Mouse (Mus musculus): ENCODE measurements around the gene Bloc1s2. TPM values are rescaled to one million over a fixed set of nuclear protein-coding genes. Genes with fewer than 3 reads are reported as not detected.

Bloc1s2 gene
- polyA plus RNA-seq, 1 experiment from 2014 or later = 31.6 TPM

- Histone ChIP-seq H3K27ac (ENCODE audit: low read depth) (no peak overlapping the region), H3K9me3 (ENCODE audit: low read length) (no peaks in the 10 kb centered on the region), H3K4me3 (ENCODE audit: low read depth, low read length) (no peak overlapping the region), H3K9ac (replicated peaks) (no peak overlapping the region), H3K27me3 (ENCODE audit: insufficient read depth, low read length) (no peaks in the 10 kb centered on the region), H3K36me3 (replicated peaks; ENCODE audit: insufficient read depth, low read length) (peaks cover 20% of the 10 kb centered on the region), H3K4me2 (ENCODE audit: low read depth, low read length) (no peak overlapping the region), H3K4me1 (ENCODE audit: insufficient read depth) (peaks cover 23% of the 10 kb centered on the region)
- TF ChIP-seq CTCF (IDR thresholded peaks at IDR 0.05; ENCODE audit: low read depth) (no peak), EP300 (IDR thresholded peaks at IDR 0.05; ENCODE audit: low read depth) (no peak)
- 81% methylated on average over 1 of the region's 1 CpGs for WGBS (ENCODE audit: insufficient replicate concordance)
- ATAC-seq = no peak
- no peak for DNase-seq
Measured at GRCm38 (mm10) chr19:44104393-44104792, 41.9 kb downstream of the Bloc1s2 start.

- H3K4me3 ChIP-seq (ENCODE audit: low read depth, low read length) = no peak overlapping the region
- WGBS (ENCODE audit: insufficient replicate concordance) = 93% methylated on average over 3 of the region's 3 CpGs
Measured at GRCm38 (mm10) chr19:44103001-44103400, 43.2 kb downstream of the Bloc1s2 start.

GRCm38 (mm10) chr19:44100840-44101239 lies 45.4 kb downstream of the Bloc1s2 start:
- Histone ChIP-seq H3K4me1 (ENCODE audit: insufficient read depth) (peaks cover 12% of the 10 kb centered on the region; the same call in 1 of the 2 replicates), H3K36me3 (replicated peaks; ENCODE audit: insufficient read depth, low read length) (peaks cover 46% of the 10 kb centered on the region), H3K4me3 (ENCODE audit: low read depth, low read length) (no peak overlapping the region), H3K4me2 (ENCODE audit: low read depth, low read length) (no peak overlapping the region), H3K27ac (ENCODE audit: low read depth) (no peak overlapping the region), H3K9me3 (ENCODE audit: low read length) (peaks cover 3% of the 10 kb centered on the region), H3K27me3 (ENCODE audit: insufficient read depth, low read length) (no peaks in the 10 kb centered on the region), H3K9ac (replicated peaks) (no peak overlapping the region)
- ATAC-seq (no peak), DNase-seq (no peak)
- TF ChIP-seq EP300 (IDR thresholded peaks at IDR 0.05; ENCODE audit: low read depth) = no peak
- TF ChIP-seq CTCF (IDR thresholded peaks at IDR 0.05; ENCODE audit: low read depth) = no peak

More at GRCm38 (mm10) chr19:44103001-44103400, 43.2 kb downstream of the Bloc1s2 start:
- DNase-seq (no peak), ATAC-seq (no peak)
- no peak for TF ChIP-seq EP300 (IDR thresholded peaks at IDR 0.05; ENCODE audit: low read depth)
- no peak for TF ChIP-seq CTCF (IDR thresholded peaks at IDR 0.05; ENCODE audit: low read depth)
- Histone ChIP-seq H3K27me3 (ENCODE audit: insufficient read depth, low read length) (no peaks in the 10 kb centered on the region), H3K36me3 (replicated peaks; ENCODE audit: insufficient read depth, low read length) (peaks cover 30% of the 10 kb centered on the region), H3K9me3 (ENCODE audit: low read length) (no peaks in the 10 kb centered on the region), H3K4me1 (ENCODE audit: insufficient read depth) (peaks cover 22% of the 10 kb centered on the region), H3K27ac (ENCODE audit: low read depth) (no peak overlapping the region), H3K9ac (replicated peaks) (no peak overlapping the region), H3K4me2 (ENCODE audit: low read depth, low read length) (no peak overlapping the region)

Other genes with a start within 250 kb of the Bloc1s2 start
- gene Dnmbp, start 206.3 kb downstream of the Bloc1s2 start, polyA plus RNA-seq (2015; fragmentation: Nextera tagmentation; extraction: Ambion mirVana) = 4.0 and 4.8 TPM in 2 replicates
- 110 and 118 TPM in 2 replicates for gene Cpn1, start 159.9 kb downstream of the Bloc1s2 start, polyA plus RNA-seq (2015; fragmentation: Nextera tagmentation; extraction: Ambion mirVana)
- 75.8 and 85.1 TPM in 2 replicates for gene Cyp2c23, start 117.2 kb downstream of the Bloc1s2 start, polyA plus RNA-seq (2015; fragmentation: Nextera tagmentation; extraction: Ambion mirVana)
- 13.8 and 14.1 TPM in 2 replicates for gene Erlin1, start 76.7 kb downstream of the Bloc1s2 start, polyA plus RNA-seq (2015; fragmentation: Nextera tagmentation; extraction: Ambion mirVana)
- gene Chuk, start 39.0 kb downstream of the Bloc1s2 start, polyA plus RNA-seq (2015; fragmentation: Nextera tagmentation; extraction: Ambion mirVana) = 27.7 and 29.6 TPM in 2 replicates
- 12.3 and 12.6 TPM in 2 replicates for gene Cwf19l1, start 10.6 kb downstream of the Bloc1s2 start, polyA plus RNA-seq (2015; fragmentation: Nextera tagmentation; extraction: Ambion mirVana)
- gene Pkd2l1, start 46.0 kb upstream of the Bloc1s2 start, polyA plus RNA-seq (2015; fragmentation: Nextera tagmentation; extraction: Ambion mirVana) = not detected in 2 replicates
- gene Scd3, start 56.8 kb upstream of the Bloc1s2 start, polyA plus RNA-seq (2015; fragmentation: Nextera tagmentation; extraction: Ambion mirVana) = not detected in 2 replicates
- 5.9 and 6.2 TPM in 2 replicates for gene Scd2, start 147.2 kb upstream of the Bloc1s2 start, polyA plus RNA-seq (2015; fragmentation: Nextera tagmentation; extraction: Ambion mirVana)
- not detected in 2 replicates for gene Scd4, start 186.6 kb upstream of the Bloc1s2 start, polyA plus RNA-seq (2015; fragmentation: Nextera tagmentation; extraction: Ambion mirVana)